Mouse (Mus musculus): Measurements from ENCODE around the gene Pacrg.
A peak's percentile ranks its signal among the peaks of the same experiment; 100 is the strongest.

Pacrg gene

DNA sequence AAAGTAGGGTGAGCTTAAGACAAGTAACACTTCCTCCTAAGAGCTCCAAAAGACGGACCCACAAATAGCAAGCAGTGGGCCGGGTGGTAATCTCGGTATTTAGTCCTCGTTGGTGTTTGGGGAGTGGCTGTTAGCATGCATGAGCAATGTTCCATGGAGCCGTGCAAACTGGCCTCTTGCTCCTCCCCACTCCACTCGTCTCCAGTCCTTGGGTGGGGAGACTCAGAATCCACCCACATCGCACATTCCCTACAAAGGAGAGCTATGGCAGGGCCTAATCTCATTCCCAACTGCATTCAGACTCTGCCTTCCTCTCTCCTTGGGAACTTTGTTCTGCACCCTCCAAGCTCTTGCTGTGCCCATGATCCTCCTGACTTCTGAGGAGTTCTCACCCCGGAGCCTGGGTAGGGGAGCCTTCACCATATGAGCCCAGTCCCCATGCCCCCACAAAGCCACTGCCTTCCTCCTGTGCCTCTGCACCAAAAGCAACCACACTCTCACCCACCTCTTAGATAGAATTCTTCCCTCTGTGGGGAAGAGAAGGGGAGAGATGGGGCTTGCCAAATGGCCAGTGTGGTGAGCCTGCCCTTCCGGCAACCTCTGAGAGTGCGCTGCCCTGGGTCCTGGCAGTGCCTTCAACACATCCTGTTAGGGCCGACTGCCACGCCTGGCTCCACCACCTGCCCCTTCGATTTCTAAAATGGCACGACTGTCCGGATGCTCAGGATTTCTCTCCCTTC lies 289.2 kb downstream of the Pacrg start:
- DNase-seq (ENCODE audit: low read depth, low spot score): peak; percentile 42

DNA sequence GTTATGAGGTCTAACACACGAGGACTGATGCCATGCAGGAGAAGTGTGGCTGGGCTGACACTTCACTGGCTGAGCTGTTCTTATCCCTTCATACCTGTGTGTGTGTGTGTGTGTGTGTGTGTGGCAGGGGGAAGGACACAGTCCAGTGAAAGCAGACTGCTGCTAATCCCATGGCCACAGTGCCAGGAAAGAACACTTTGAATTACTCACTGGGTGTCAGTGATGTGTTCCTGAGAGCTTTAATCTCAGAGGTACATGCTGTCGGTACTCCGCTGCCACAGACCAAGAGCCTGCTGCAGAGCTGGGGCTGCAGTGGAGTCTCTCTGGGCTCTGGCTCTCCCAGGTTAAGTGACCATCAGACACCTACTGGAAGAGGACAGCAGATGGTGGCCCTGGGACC lies 290.3 kb downstream of the Pacrg start:
- DNase-seq (ENCODE audit: low read depth, low spot score): no peak

DNA sequence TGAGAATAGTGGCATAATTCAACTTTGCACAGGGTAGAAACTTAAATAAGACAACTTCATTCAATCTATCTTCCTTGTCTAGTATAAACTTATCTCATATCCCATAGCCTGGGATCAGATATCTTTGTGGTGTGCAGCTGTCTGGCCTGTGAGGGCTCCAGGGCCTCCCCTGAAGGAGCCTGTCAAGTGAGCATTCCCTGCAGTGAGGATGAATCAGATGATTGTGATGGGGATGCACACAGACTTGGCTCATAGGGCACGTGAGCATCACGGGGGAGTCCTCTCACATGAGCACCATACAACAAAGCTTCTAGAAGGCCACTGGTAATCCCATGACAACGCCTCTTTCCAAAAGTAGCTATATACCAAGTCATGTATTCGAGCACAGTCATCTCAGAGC lies 291.1 kb downstream of the Pacrg start:
- DNase-seq (ENCODE audit: low read depth, low spot score): no peak

DNA sequence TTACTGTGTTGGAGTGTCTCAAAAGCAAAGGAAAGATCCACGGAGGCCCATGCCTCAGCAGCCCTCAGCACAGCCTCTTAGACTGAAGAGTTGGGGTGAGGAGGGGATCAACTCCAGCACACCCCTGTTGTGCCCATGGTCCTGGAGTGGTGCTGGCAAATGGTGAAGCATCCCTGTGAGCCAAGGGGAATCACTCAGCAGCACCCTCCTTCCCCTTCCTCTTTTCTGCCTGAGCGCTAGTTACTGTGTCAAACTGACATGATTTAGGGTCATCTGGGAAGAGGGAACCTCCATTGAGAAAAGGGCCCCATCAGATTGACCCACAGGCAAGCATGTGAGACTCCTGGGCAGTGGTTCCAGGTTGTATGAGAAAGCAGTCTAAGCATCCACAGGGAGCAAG lies 299.3 kb downstream of the Pacrg start:
- DNase-seq (ENCODE audit: low read depth, low spot score): no peak

DNA sequence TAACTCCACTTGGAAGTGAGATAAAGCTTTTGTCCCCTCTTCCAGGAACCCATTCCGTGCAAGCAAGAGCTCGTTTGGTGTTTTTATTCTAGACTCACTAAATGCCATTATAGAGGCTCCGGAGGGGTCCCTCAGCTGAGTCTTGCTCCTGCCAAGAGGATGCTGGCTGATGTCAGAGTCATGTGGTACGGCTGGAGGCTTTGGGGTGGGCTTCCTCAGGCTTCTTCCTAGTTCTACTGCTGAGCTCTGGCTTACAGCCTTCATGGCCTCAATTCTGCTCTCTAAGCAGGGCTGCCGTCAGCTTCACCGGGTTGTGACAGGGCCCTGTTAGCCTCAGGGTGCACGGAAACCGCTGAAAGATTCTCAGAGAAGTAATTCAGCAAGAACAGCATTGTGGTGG lies 305.9 kb downstream of the Pacrg start:
- no peak for DNase-seq (ENCODE audit: low read depth, low spot score)

DNA sequence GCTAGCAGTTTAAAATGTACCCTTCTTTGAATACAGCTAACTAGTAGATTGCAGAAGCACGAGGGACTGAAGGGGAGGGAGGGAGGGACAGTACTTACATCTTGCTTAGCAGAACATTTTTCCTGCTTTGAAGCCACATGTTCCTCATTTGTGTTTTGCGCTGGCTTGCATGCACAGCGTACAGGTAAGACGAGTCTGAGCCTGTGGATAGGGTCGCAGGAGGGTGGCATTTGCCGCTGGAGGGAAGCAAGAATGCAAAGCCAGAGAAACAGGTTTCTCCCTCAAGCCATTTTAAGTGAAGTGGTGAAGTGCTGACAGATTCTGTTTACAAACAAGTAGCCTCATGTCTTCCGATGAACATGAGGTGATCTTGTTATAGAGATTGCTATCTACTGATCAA lies 306.6 kb downstream of the Pacrg start:
- no peak for DNase-seq (ENCODE audit: low read depth, low spot score)

DNA sequence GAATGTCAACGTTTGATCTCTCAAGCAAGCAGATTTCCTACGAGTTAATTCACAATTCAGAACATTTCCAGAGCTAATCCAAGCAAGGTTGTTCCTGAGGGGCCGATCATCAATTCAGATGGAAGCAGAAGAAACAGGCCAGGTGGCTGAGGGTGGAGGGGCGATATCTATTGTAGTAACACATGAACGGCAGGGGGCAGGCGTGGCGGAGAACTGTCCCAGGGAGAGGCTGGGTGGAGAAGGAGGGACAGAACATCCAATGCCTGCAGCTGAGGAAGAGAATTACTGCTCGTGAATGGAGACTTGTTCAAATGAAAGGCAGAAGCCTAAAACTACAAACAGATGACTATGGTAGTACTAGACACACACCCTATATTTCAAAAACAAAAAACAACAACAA lies 309.1 kb downstream of the Pacrg start:
- DNase-seq (ENCODE audit: low read depth, low spot score): no peak

DNA sequence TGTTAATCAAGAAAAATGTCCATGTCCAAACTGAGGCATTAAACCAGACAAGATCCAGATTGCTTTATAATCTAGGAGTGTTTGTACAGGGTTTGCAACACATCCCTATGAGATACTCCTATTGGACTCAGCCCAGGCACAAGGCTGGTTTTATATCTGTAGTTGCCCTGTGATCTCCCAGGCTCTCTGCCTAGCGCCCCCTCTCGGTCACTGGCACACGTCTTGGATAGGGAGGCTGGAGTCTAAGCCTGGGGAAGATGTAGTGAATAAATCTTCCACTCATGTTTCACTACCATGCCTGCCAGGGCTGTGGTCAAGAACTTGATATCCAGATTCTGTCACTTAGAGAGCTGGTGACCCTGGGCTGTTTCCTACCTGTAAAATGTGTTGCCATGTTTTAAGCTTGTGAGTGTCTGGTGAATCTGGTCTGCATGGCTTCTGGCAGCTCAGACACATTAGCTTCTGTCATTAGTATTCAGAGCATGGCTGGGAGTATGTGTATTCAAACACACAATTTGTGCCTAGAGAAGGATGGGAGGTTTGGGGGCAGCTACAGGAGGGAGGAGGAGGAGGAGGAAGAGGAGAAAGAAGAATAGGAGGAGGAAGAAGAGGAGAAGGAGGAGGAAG lies 310.7 kb downstream of the Pacrg start:
- no peak for DNase-seq (ENCODE audit: low read depth, low spot score)

DNA sequence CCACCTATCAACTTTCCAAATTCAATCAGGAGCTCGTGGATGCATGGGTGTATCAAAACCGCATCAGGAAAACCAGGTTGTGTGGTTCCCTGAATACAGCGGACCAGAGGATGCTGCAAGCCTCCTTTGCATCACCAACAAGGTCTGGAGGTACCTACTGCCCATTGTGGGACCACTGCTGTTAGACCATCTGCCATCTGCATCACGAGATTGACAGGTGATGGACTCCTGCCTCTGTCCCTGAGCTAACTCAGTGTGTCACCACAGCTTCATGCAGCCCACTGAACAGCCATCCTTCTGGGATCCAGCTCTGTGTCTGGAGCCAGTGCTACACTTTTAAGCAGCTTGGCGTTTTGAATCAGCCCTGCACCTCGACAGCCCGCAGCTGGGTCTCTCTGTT lies 318.8 kb downstream of the Pacrg start:
- DNase-seq (ENCODE audit: low read depth, low spot score): no peak

DNA sequence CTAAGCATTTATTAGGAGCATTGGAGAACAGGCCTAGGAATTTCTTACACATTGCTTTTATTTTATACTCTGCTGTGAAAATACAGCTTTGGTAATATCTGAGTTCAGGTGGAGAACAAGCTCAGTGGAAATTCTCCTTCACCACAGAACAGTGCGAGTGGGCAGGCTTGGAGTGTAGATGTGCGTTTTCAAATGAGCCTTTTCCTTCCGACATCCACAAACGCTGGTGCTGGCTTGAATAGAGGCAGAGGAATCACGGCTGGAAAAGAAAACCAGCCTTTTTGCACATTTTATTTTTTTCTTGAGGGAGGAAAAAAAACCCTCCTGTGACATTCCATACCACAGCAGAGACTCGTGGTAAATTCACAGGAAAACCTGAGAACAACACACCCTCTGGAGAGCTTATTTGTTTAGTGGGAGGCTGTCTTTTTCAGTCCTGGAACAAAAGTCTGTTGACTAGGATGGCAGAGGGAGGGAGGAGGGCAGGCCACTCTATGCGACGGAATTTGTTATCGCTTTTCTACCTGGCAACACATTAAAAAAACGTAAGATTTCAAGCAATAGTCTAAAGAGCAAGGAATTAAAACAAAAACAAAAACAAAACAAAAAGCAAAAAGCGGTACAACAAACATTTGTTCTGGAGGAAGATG lies 320.5 kb downstream of the Pacrg start:
- no peak for DNase-seq (ENCODE audit: low read depth, low spot score)

DNA sequence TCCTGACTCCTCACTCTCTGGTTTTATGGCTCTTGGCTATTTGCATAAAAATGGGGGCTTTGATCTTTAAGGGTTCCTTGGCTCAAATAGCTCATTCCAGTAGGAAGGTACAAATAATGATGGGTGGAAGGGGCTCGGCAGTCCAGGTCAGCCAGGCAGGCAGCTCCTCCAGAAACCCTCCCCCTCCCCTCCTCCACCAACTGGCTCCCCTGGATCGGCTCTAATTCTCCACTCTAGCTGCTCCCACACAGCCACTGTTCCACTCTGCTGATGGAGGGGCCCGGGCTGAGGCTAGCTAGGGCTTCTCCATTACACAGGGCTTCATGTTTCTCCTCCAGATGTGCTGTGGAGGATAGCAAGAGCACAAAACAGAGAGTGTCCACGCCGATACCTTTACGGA lies 325.3 kb downstream of the Pacrg start:
- DNase-seq (ENCODE audit: low read depth, low spot score): no peak

DNA sequence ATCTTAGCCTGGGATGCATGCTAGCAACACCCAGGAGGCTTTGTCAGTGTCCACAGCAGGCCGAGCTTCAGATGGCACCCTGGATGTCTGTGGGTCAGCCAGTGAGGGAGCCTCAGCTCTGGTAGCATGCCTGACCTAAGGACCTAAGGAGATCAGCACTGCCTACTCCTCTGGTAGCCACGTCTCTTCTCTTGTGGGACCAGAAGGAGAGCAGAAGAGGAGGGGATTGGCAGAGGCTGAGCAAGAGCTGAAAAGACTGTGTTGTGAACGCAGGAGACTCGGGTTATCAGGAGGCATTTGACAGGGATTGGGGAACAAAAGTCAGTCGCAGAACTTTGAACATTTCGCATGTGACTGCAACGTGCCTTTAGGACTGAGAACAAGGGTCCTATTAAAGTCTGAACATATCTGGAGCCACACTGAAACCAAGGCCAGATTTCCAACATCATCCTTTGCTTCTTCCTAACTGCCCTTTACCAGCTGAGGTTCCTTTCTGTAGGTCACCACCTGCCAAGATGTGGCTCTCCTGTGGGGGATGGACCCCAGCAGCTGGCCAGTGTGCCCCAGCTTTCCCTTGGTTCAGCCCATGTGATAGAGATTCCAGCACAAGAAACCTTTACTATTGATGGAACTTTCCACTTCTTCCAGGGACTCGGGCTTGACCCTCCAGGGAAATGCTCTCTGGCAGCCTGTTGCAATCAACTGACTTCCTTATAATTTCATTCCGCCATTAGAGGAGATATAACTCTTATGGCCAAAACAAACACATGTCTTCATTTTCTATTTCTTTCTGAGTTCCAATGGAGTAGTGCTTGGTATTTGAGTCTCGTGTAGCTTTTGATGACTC lies 329.0 kb downstream of the Pacrg start:
- DNase-seq (ENCODE audit: low read depth, low spot score): no peak

DNA sequence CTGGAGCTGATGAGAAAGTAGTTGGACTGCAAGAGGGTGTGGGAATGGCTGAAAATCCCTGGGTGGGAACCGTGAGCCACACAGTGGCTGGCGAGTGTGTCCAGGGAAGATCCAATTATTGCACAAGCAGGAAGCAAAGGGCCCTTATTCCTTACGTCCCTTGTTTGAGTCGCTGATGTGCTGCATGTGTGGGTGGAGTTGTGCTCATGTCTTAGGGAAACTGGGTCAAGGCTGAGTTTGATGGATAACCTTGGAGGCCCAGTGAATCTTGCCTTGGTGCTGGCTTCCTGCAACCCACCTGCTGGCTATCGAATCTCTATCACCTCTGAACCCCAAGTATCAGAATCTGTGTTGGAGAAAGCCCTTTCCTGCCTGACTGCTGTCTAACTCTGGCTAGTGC lies 329.6 kb downstream of the Pacrg start:
- DNase-seq (ENCODE audit: low read depth, low spot score): no peak

DNA sequence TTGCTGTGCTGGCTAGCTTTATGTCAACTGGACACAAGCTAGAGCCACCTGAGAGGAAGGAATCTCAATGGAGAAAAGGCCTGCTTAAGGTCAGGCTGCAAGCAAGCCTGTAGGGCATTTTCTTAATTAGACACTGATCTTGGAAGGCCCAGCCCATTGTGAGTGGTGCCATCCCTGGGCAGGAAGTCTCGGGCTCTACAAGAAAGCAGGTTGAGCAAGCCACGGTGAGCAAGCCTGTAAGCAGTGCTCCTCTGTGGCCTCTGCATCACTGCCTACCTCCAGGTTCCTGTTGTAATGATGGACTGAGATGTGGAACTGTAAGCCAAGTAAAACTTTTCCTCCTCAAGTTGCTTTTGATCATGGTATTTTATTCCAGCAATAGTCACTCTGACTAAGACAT lies 332.0 kb downstream of the Pacrg start:
- no peak for DNase-seq (ENCODE audit: low read depth, low spot score)

DNA sequence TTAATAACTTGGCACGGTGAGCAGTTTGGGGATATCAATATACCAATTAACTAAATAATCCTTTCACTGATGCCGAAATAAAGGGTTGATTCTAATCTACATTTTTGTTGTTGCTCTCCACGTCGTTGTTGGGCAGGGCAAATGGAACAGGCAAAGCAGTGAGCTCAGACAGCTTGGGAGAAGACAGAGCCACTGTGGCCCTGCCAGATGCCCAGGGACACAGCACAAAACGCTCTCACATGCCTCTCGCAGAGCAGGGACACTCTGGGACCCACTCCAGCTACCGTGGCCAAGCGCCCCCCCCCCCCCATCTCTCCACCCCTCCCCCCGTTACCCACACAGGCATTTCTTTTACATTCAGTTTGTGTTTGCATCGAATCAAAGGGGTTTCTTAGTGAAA lies 332.6 kb downstream of the Pacrg start:
- DNase-seq (ENCODE audit: low read depth, low spot score): peak; percentile 69

DNA sequence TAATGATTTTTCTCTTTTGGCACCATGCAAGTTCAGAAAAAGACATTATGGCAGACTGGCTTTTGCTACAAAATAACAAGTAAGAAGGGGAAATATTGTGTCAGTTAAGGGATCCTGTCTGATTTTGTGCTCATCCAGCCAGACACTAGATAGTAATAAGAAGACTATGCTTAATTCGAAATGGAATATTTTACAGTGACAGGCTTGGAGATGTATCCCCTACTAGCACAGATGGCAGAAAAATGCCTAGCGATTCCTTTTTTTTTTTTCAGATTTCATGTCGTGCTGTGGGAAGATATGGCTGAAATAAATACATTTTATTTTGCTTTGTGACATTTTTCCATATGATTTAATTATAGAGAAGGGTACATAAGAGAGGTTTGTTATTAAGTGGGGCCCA lies 333.2 kb downstream of the Pacrg start:
- DNase-seq (ENCODE audit: low read depth, low spot score): no peak

DNA sequence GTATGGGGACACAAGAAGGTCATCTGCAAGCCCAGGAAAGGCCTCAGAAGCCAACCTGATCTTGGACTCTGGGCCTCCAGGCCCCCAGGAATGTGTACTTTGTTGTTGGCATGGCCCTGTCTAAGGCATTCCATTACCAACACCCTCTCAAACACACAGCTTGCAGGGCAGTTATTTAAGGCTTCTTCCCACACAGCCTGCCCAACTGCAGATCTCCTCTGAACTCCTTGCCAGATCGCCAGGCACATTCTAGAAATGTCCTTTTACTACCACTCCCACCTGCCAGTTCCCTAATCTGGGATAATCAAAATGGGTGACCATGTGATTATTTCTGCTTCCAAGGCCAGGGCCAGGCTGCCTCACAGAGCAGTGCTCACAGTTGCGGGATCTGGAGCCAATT lies 338.7 kb downstream of the Pacrg start:
- no peak for DNase-seq (ENCODE audit: low read depth, low spot score)

DNA sequence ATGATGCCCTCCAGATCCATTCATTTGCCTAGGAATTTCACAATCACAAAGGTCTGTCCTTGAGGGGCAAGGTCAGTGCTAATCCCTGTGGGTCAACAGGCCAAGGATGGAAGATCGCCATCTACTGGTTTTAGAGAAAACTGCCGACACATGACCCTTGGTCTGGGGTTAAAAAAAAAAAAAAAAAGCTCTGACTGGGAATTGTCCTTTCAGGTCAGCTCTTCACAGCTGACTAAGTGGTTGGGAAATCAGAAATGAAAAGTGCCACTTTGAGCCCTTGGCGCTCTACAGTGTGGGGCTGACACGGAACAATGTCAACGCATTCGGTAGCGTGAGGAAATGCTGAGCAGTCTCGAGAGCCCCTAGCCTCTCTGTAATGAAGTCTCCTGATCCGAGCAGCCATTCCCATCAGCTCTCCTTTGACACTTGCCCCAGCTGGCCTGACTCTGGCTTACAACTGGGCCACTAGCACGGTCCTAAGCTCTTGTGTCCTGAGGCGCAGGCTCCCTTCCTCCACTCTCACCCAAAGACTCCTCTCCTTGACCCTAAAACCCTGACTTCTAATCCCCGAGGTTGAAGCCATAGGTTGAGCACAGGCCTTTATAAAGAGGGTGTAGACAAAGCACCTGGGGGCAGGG lies 339.2 kb downstream of the Pacrg start:
- DNase-seq (ENCODE audit: low read depth, low spot score): no peak

DNA sequence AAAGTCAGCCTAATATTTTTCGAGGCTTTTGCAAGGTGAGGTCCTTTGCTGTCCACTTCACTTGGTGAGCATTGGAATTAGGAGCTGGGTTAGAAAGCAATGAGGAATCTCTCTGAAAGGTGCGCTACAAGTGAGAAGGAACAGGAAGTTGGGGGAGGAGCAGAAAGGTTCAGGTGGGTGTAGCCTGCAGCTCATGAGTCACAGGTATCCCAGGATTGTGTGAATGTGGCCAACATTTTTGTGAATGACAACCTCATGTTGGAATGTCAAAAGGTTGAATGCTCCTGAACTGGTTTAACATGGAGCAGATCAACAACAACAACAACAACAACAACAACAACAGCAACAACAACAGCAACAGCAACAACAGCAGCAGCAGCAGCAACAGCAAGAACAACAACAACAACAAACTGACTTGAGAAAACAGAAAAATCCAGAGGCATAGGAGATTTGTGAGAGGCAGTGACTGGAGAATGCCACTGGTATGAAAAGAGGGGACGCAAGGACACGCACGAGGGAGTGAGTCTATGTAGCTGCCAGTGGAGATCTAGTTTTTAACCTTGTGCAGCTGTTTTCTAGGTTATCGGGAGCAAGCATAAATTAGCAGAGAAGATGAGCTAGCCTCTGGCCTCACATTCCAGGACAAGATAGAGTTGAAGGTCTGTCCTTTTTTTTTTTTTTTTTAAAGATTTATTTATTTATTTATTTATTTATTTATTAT lies 341.0 kb downstream of the Pacrg start:
- no peak for DNase-seq (ENCODE audit: low read depth, low spot score)

DNA sequence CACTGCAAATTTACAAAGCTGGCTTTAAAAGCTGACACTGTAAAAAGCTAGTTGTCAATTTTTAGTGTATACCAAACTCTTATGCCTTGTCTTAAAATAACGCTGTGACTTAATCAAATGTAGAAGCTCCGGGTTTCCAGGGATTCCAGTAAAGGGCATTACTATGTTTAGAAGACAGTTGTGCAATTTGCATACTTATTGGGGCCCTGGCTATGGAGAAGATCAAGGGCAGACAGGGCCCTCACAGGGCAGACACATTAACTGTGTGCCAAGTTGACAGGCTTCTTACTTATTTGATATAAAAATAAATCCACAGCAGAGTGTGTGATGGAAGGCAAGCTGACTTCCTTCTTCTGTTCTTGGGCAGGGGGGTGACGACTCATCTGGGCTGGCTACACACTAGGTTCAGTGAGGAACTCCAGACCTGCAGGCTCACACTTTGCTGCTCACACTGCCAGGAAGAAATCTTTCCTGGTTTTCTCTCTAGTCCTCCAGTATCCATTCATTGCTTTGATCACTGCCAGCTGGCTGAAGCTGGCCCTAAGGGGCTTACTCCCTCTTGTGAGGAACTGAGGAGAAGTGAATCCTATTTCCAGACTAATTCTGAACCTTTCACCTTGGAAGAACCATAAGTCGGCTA lies 342.2 kb downstream of the Pacrg start:
- DNase-seq (ENCODE audit: low read depth, low spot score): no peak

DNA sequence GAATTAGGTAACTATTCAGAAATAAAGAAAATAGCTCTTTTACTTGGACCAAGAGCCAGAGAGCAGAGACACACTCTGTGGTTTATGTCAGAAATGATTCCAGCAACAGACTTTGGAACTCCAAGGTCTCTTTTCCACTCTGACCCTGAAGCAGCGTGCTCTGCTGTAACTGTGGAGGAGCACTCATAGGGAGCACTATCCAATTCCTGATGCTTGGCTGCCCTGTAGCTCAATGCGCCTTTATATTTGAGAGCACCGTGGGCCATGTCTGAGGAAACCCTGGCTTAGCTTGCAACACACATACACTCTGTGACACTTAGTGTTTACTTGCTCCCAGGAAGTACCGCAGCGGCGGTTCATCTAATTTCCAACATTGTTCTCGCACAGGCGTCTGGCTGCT lies 344.0 kb downstream of the Pacrg start:
- DNase-seq (ENCODE audit: low read depth, low spot score): no peak

Data from telencephalon, adult 2 months (tissue).